8 mouse cellular contexts compared by ENCODE assay signal in genomic region chr4:137896612-137897297, GRCm38 (mm10). TPM values are rescaled to one million over a fixed set of nuclear protein-coding genes. Genes with fewer than 3 reads are reported as not detected.
A peak's percentile ranks its signal among the peaks of the same experiment; 100 is the strongest.
DNase-seq lines count a peak whose midpoint lies in the region; ATAC-seq and TF ChIP-seq lines count a peak whose summit lies in the region.

No protein-coding gene starts in this region.

- TF ChIP-seq CTCF in midbrain, postnatal 0 days (IDR thresholded peaks at IDR 0.05), result no peak

- WGBS in embryonic facial prominence, embryonic 13.5 days, result 27% methylated on average over 12 of the region's 12 CpGs
- 20% methylated on average over 12 of the region's 12 CpGs for WGBS in hindbrain, embryonic 15.5 days
- WGBS in midbrain, postnatal 0 days, result 23% methylated on average over 12 of the region's 12 CpGs

- H3K4me2 ChIP-seq in embryonic facial prominence, embryonic 13.5 days, result peak overlapping the region; percentile 19
- H3K4me2 ChIP-seq in hindbrain, embryonic 15.5 days, result no peak overlapping the region
- H3K4me2 ChIP-seq in midbrain, postnatal 0 days (ENCODE audit: low read depth, low read length, poor library complexity, severe bottlenecking), result no peak overlapping the region

- H3K4me3 ChIP-seq in embryonic facial prominence, embryonic 13.5 days, result 0 out of 2 replicates have a peak overlapping the region, but pooled peaks have one; percentile 2
- H3K4me3 ChIP-seq in hindbrain, embryonic 15.5 days, result no peak overlapping the region
- H3K4me3 ChIP-seq in midbrain, postnatal 0 days (ENCODE audit: low read depth, low read length), result no peak overlapping the region

- H3K9me3 ChIP-seq in embryonic facial prominence, embryonic 13.5 days, result no peaks in the 10 kb centered on the region
- no peaks in the 10 kb centered on the region for H3K9me3 ChIP-seq in hindbrain, embryonic 15.5 days
- H3K9me3 ChIP-seq in midbrain, postnatal 0 days (ENCODE audit: low read length), result no peaks in the 10 kb centered on the region

- no peaks in the 10 kb centered on the region for H3K27me3 ChIP-seq in embryonic facial prominence, embryonic 13.5 days
- H3K27me3 ChIP-seq in hindbrain, embryonic 15.5 days, result no peaks in the 10 kb centered on the region
- no peaks in the 10 kb centered on the region for H3K27me3 ChIP-seq in midbrain, postnatal 0 days (ENCODE audit: insufficient read depth, low read length)

- H3K9ac ChIP-seq in embryonic facial prominence, embryonic 13.5 days, result peak overlapping the region; percentile 37
- H3K9ac ChIP-seq in hindbrain, embryonic 15.5 days, result no peak overlapping the region
- no peak overlapping the region; the same call in 1 of the 2 replicates for H3K9ac ChIP-seq in midbrain, postnatal 0 days (replicated peaks; ENCODE audit: low read length, poor library complexity, severe bottlenecking)

- 0 out of 2 replicates have a peak, but pooled peaks cover 4% of the 10 kb centered on the region for H3K36me3 ChIP-seq in embryonic facial prominence, embryonic 13.5 days
- H3K36me3 ChIP-seq in hindbrain, embryonic 15.5 days, result no peaks in the 10 kb centered on the region
- H3K36me3 ChIP-seq in midbrain, postnatal 0 days (ENCODE audit: insufficient read depth, low read length), result no peaks in the 10 kb centered on the region

- H3K4me1 ChIP-seq in embryonic facial prominence, embryonic 13.5 days, result peaks cover 71% of the 10 kb centered on the region
- peaks cover 57% of the 10 kb centered on the region for H3K4me1 ChIP-seq in hindbrain, embryonic 15.5 days (replicated peaks)
- peaks cover 14% of the 10 kb centered on the region; the same call in 1 of the 2 replicates for H3K4me1 ChIP-seq in midbrain, postnatal 0 days (ENCODE audit: insufficient read depth, low read length)

- peak; percentile 36 to 59 for DNase-seq in left cerebral cortex, postnatal 14 days (ENCODE audit: low spot score in 2 of 2)
- DNase-seq in left cerebral cortex, adult 11 months (ENCODE audit: low spot score), result no peak
- DNase-seq in midbrain, postnatal 0 days (ENCODE audit: low spot score), result peak; percentile 77
- no peak for DNase-seq in c-Kit-positive CD71-positive TER-119-positive erythroid progenitor cells, embryonic 14.5 days (ENCODE audit: low spot score)

- intact Hi-C loops in left cerebral cortex, postnatal 14 days (cut with DNase I), result no loop called here

- ATAC-seq in embryonic facial prominence, embryonic 13.5 days (ENCODE audit: insufficient number of reproducible peaks, insufficient read depth, low FRiP score, low TSS enrichment, low read depth), result peak; percentile 21; the same call in 1 of the 2 replicates
- ATAC-seq in hindbrain, embryonic 15.5 days (ENCODE audit: low FRiP score, low read depth), result 0 out of 2 replicates have a peak, but pooled peaks have one; percentile 1
- peak; percentile 52 for ATAC-seq in midbrain, postnatal 0 days (ENCODE audit: low FRiP score)
- no peak for ATAC-seq in erythroid progenitor cell, adult 5-6 weeks (replicated peaks; ENCODE audit: low FRiP score, poor library complexity, severe bottlenecking)
- no peak for ATAC-seq in megakaryocyte, adult 5-6 weeks (ENCODE audit: poor library complexity, severe bottlenecking)

- H3K27ac ChIP-seq in embryonic facial prominence, embryonic 13.5 days, result peak overlapping the region; percentile 90
- H3K27ac ChIP-seq in hindbrain, embryonic 15.5 days (replicated peaks), result peak overlapping the region; percentile 72
- peak overlapping the region; percentile 59; the same call in 1 of the 2 replicates for H3K27ac ChIP-seq in midbrain, postnatal 0 days (ENCODE audit: low read depth, low read length)

RNA-seq across cellular contexts. Expression of gene Ece1, which starts 34.7 kb away (rescaled TPM):
- 10 to 100 TPM; 80.9 to 84.3 TPM for total RNA-seq in left cerebral cortex, postnatal 14 days (2021)
- polyA plus RNA-seq in embryonic facial prominence, embryonic 13.5 days (2015; fragmentation: Nextera tagmentation; extraction: Ambion mirVana), result 49.9 and 65.0 TPM in 2 replicates
- 18.7 and 24.8 TPM in 2 replicates for polyA plus RNA-seq in hindbrain, embryonic 15.5 days (2015; fragmentation: Nextera tagmentation; extraction: Ambion mirVana)
- total RNA-seq in midbrain, postnatal 0 days (2014; rRNA removed), result 36.3 and 51.9 TPM in 2 replicates
- polyA plus RNA-seq in midbrain, postnatal 0 days (2015; fragmentation: Nextera tagmentation; extraction: Ambion mirVana), result 23.2 and 23.7 TPM in 2 replicates
- 1.7 and 2.5 TPM in 2 replicates for total RNA-seq in erythroid progenitor cell, adult 5-6 weeks (2015; ENCODE audit: low replicate concordance)
- 0.51 and 0.83 TPM in 2 replicates for total RNA-seq in erythroid progenitor cell, adult 5-6 weeks (2017; ENCODE audit: low replicate concordance)
- total RNA-seq in megakaryocyte, adult 5-6 weeks (2015), result 19.7 and 25.4 TPM in 2 replicates
- 12.5 and 15.9 TPM in 2 replicates for total RNA-seq in megakaryocyte, adult 5-6 weeks (2017)

Comparison
In these comparisons a context has a peak if more than half of its experiments do, and no peak if none do; other contexts are left out.
1. DNase-seq: peak in left cerebral cortex, postnatal 14 days (2 of 2) and midbrain, postnatal 0 days (single experiment); none in left cerebral cortex, adult 11 months (single experiment) and c-Kit-positive CD71-positive TER-119-positive erythroid progenitor cells, embryonic 14.5 days (single experiment).
2. ATAC-seq: peak in embryonic facial prominence, embryonic 13.5 days (single experiment), hindbrain, embryonic 15.5 days (single experiment) and midbrain, postnatal 0 days (single experiment); none in erythroid progenitor cell, adult 5-6 weeks (single experiment) and megakaryocyte, adult 5-6 weeks (single experiment).
3. Peak in every context shown above with its lines, with median percentiles within 50 percentile points of each other: H3K27ac ChIP-seq.